Mouse (Mus musculus) liver, embryonic 12.5 days (tissue): ENCODE results near the gene Cyp27b1. TPM values are rescaled to one million over a fixed set of nuclear protein-coding genes. Genes with fewer than 3 reads are reported as not detected.

Experiments
- ATAC-seq: fragments of 200-750 bp; cut with Nextera tagmentation; 2 replicates; pipeline ENCODE4 v1.8.0; 2017; ENCODE audit warnings: moderate number of reproducible peaks, mild to moderate bottlenecking, moderate library complexity
- H3K27ac ChIP-seq: fragments of 300-500 bp; sonication (generic); 2 replicates; pipeline ENCODE4 v1.5.1; 2016; ENCODE audit warnings: mild to moderate bottlenecking
- H3K27me3 ChIP-seq: fragments of 300-500 bp; sonication (generic); replicated peaks from 2 replicates; pipeline ENCODE4 v1.6.1; 2016; ENCODE audit warnings: mild to moderate bottlenecking, moderate library complexity
- H3K36me3 ChIP-seq: fragments of 300-500 bp; sonication (generic); 2 replicates; pipeline ENCODE4 v1.6.1; 2016; ENCODE audit warnings: mild to moderate bottlenecking, moderate library complexity
- H3K4me1 ChIP-seq: fragments of 300-500 bp; sonication (generic); 2 replicates; pipeline ENCODE4 v1.6.1; 2016
- H3K4me2 ChIP-seq: fragments of 300-500 bp; sonication (generic); 2 replicates; pipeline ENCODE4 v1.6.1; 2016; ENCODE audit warnings: mild to moderate bottlenecking, moderate library complexity
- H3K4me3 ChIP-seq: fragments of 300-500 bp; sonication (generic); 2 replicates; pipeline ENCODE4 v1.5.1; 2016; ENCODE audit warnings: mild to moderate bottlenecking, moderate library complexity
- H3K9ac ChIP-seq: fragments of 300-500 bp; sonication (generic); 2 replicates; pipeline ENCODE4 v1.6.1; 2016; ENCODE audit warnings: mild to moderate bottlenecking, moderate library complexity
- H3K9me3 ChIP-seq: fragments of 300-500 bp; sonication (generic); replicated peaks from 2 replicates; pipeline ENCODE4 v1.6.1; 2016; ENCODE audit warnings: mild to moderate bottlenecking, moderate library complexity
- WGBS: fragments of 180-500 bp; shearing (Covaris S2); methylation state at CpG from one replicate; pipeline ENCODE4 v1.1.7; 2016; ENCODE audit not compliant: insufficient replicate concordance; 5-methylcytosine and 5-hydroxymethylcytosine counted together
- polyA plus RNA-seq: library from polyadenylated mRNA; unstranded; fragments of >200 nt; fragmentation: Nextera tagmentation; extraction: Ambion mirVana; gene quantifications from 2 replicates; pipeline ENCODE4 v1.2.1, GENCODE M21; 2016

Gene Cyp27b1
- polyA plus RNA-seq, 1 experiment from 2014 or later = 0.10 TPM

DNA sequence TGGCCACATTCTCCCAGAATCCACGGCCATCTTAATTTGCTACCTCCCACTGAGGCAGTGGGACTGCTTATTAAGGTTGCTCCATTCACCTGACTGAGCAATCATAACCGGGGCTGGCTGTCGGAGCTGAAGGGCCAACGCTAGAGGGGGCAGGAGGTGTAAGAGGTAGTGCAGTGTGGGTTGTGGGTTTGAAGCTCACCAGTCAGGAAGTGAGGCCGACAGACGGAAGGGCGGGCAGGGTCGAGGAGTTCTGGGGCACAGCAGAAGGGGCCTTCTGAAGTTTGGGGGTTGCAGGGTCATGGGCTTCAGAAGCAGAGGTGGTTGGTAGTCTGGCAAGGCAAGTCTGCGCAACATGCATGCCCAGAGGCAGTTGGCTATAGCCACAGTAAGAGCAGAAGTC lies 27.0 kb downstream of the Cyp27b1 start, which contains the start of gene Agap2:
Gene Agap2, plus strand, starts transcription at position 205 of the 400 bp plus-strand sequence.
- ATAC-seq = 0 out of 2 replicates have a peak, but pooled peaks have one; percentile 25
- Histone ChIP-seq H3K9me3 (no peaks in the 10 kb centered on the region), H3K4me2 (peak within 1 kb of the TSS; percentile 58), H3K36me3 (no peaks in the 10 kb centered on the region), H3K9ac (peak within 1 kb of the TSS; percentile 43), H3K4me3 (peak within 1 kb of the TSS; percentile 43), H3K27me3 (peaks cover 50% of the 10 kb centered on the region), H3K27ac (no peak within 1 kb of the TSS), H3K4me1 (peaks cover 59% of the 10 kb centered on the region)
- 16% methylated on average over 9 of the region's 9 CpGs for WGBS

DNA sequence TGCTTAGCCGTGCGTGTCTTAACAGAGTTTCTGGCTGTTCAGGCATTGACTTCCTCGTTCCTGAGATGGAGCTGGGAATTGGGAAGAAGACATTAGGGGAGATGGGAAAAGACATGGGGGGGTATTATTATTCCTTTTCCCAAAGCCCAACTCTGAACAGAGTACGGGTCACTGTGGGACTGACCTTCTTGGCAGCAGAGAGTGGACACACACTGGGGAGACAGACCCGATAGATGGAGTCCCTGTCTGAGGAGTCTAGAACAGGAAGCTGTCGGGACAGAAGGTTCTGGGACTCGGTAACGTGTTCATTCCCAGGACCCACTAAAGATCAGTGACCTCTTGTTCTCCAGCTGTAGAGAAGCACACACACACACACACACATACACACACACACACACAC lies 27.6 kb downstream of the Cyp27b1 start:
- H3K4me3 ChIP-seq = peak overlapping the region; percentile 43
- no peak overlapping the region for H3K27ac ChIP-seq
- peaks cover 64% of the 10 kb centered on the region for H3K4me1 ChIP-seq
- peak overlapping the region; percentile 43 for H3K9ac ChIP-seq
- H3K27me3 ChIP-seq = peaks cover 56% of the 10 kb centered on the region
- no peaks in the 10 kb centered on the region for H3K36me3 ChIP-seq
- H3K4me2 ChIP-seq = peak overlapping the region; percentile 58
- no peak for ATAC-seq
- 19% methylated on average over 8 of the region's 8 CpGs for WGBS
- no peaks in the 10 kb centered on the region for H3K9me3 ChIP-seq

DNA sequence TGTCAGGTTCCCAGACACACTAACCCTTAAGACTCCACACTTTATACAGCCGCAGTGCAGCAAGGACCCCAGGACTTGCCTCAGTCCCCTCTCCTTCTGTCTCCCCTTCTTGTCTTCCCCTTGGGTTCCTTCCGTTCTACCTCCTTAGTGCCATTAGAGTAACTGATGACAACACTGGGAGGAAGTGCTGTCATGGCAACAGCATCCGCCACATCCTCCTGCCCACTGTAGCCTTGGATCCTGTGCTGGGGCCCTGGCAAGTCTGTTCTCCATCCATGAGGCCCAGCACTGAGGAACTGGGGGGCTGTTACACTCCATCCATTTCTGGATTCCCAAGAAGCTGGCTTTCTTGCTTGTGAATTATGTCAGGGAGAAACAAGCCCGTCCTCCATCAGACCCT lies 28.0 kb downstream of the Cyp27b1 start:
- Histone ChIP-seq H3K36me3 (no peaks in the 10 kb centered on the region), H3K4me2 (peak overlapping the region; percentile 58), H3K27ac (no peak overlapping the region), H3K27me3 (peaks cover 60% of the 10 kb centered on the region), H3K9ac (no peak overlapping the region), H3K9me3 (no peaks in the 10 kb centered on the region), H3K4me3 (peak overlapping the region; percentile 43), H3K4me1 (peaks cover 64% of the 10 kb centered on the region)
- 28% methylated on average over 4 of the region's 4 CpGs for WGBS
- no peak for ATAC-seq

DNA sequence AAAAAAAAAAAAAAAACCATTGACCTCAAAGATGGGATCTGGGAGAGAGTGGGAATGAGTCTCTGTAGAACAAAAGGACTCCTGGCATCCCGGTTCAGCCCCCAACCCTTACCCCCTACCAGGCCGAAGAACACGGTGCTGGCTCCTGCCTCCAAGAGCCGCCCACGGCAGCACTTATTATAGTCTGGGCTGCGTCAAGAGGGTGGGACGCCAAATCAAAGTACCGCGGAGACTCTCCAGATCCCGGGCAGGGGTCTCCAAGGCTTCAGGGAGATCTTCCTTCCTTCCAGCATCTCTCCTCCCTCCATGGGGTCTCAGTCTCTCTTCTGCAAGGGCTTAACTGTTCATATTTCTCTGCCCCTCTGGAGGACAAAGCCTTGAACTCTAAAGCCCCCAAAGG lies 29.5 kb downstream of the Cyp27b1 start:
- H3K9ac ChIP-seq = no peak overlapping the region
- H3K27ac ChIP-seq = no peak overlapping the region
- H3K4me3 ChIP-seq = no peak overlapping the region
- H3K36me3 ChIP-seq = no peaks in the 10 kb centered on the region
- peaks cover 74% of the 10 kb centered on the region for H3K4me1 ChIP-seq
- peaks cover 75% of the 10 kb centered on the region for H3K27me3 ChIP-seq
- no peak for ATAC-seq
- WGBS = 52% methylated on average over 10 of the region's 10 CpGs
- no peak overlapping the region for H3K4me2 ChIP-seq
- H3K9me3 ChIP-seq = no peaks in the 10 kb centered on the region

DNA sequence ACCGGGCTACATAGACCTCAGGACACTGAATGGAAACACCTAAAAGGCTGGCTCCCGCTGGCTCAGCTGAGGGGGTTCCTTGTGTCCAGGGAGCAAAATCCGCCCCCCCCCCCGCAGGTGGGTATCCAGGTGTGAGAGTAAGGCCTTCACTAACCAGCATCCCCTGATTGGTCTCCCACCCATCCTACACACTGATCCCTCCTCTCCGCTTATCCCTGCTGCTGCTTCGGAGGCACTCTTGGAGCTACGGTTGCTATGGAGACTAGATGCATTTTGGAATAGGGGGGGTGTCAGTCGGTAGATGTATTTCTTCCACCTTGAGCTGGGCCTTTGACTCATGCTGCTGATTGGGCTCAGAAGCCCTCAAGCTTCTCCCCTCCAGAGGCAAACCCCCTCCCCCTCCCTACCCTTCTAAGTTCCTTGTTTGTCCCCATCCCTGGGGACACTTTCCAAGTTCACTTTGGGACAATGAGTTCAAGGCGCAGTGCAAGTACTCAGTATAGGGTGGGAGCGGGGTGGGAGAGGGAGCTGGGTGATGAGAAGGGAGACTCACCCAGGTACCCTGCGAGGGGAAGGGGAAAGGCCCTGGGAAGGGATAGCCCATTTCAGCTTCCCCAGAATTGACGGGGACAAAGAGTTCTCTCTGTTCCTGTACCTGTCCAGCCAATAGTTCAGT lies 30.1 kb downstream of the Cyp27b1 start:
- Histone ChIP-seq H3K4me3 (peak overlapping the region; percentile 53; the same call in 1 of the 2 replicates), H3K27me3 (peaks cover 81% of the 10 kb centered on the region), H3K27ac (no peak overlapping the region), H3K4me2 (peak overlapping the region; percentile 77), H3K9me3 (no peaks in the 10 kb centered on the region), H3K9ac (no peak overlapping the region), H3K36me3 (no peaks in the 10 kb centered on the region), H3K4me1 (peaks cover 75% of the 10 kb centered on the region)
- no peak for ATAC-seq
- WGBS = 31% methylated on average over 12 of the region's 12 CpGs

DNA sequence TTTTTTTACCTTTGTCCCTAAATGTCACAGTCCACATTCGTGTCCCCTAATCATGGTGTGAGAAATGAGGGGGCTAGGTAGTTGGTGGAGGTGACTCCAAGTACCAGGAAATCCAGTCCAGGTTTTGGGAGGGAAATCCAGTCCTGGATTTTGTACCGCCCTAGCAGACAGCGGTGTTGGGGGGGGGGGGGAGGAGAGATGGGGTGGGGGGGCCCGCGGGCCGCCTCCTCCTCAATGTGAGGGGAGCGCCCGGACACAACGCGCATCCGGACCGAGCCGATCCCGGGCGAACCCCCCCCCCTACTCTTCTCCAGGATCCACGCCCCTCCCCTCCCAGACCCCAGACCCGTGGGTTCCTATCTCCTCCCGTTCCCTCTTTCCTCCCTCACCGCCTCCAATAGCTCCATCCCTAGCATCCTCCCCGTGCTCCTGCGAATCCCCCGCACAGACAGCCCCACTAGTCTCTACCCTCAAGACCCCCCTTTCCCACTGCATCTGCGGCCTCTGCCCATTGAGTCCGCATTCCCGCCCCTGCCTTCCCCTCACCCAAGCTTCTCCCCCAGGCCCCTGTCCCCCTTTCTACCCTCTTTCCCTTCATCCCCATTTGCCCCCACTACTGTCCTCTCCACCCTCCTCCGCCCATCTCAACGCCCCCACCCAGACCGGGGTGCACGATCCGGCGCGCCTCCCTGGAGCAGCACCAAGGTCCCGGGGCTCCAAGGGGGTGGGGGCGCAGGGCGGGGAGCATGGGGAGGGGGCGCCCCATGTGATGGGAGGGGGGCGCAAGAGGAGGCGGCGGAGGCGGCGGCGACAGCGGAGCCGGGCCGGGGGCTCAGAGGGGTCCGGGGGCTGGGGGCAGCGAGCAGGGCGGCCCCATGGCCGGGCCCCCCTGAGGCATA lies 30.9 kb downstream of the Cyp27b1 start:
- no peak overlapping the region for H3K27ac ChIP-seq
- H3K4me3 ChIP-seq = peak overlapping the region; percentile 53
- WGBS = 7% methylated on average over 42 of the region's 49 CpGs
- H3K27me3 ChIP-seq = peaks cover 89% of the 10 kb centered on the region
- no peaks in the 10 kb centered on the region for H3K36me3 ChIP-seq
- no peak for ATAC-seq
- H3K9me3 ChIP-seq = no peaks in the 10 kb centered on the region
- peak overlapping the region; percentile 77 for H3K4me2 ChIP-seq
- H3K9ac ChIP-seq = peak overlapping the region; percentile 24
- peaks cover 75% of the 10 kb centered on the region for H3K4me1 ChIP-seq

DNA sequence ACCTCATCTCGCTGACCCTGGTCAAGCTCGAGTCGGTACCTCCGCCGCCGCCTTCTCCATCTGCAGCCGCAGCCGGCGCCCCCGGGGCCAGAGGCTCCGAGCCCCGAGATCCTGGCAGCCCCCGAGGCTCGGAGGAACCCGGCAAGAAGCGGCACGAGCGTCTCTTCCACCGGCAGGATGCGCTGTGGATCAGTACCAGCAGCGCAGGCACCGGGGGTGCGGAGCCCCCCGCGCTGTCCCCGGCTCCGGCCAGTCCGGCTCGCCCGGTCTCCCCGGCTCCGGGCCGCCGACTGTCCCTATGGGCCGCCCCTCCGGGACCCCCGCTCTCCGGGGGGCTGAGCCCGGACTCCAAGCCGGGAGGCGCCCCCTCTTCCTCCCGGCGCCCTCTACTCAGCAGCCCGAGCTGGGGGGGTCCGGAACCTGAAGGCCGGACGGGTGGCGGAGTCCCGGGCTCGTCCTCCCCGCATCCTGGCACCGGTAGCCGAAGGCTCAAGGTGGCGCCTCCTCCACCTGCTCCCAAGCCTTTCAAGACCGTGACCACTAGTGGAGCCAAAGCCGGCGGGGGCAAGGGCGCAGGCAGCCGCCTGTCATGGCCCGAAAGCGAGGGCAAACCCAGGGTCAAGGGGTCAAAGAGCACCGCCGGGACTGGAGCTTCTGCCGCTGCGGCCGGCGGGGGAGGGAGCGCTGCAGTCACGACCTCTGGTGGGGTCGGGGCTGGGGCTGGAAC lies 31.8 kb downstream of the Cyp27b1 start:
- H3K9ac ChIP-seq = peak overlapping the region; percentile 24
- H3K36me3 ChIP-seq = no peaks in the 10 kb centered on the region
- peak overlapping the region; percentile 53 for H3K4me3 ChIP-seq
- WGBS = 22% methylated on average over 65 of the region's 70 CpGs
- ATAC-seq = no peak
- peaks cover 75% of the 10 kb centered on the region for H3K4me1 ChIP-seq
- peaks cover 89% of the 10 kb centered on the region for H3K27me3 ChIP-seq
- no peak overlapping the region for H3K27ac ChIP-seq
- H3K4me2 ChIP-seq = peak overlapping the region; percentile 77
- H3K9me3 ChIP-seq = no peaks in the 10 kb centered on the region

DNA sequence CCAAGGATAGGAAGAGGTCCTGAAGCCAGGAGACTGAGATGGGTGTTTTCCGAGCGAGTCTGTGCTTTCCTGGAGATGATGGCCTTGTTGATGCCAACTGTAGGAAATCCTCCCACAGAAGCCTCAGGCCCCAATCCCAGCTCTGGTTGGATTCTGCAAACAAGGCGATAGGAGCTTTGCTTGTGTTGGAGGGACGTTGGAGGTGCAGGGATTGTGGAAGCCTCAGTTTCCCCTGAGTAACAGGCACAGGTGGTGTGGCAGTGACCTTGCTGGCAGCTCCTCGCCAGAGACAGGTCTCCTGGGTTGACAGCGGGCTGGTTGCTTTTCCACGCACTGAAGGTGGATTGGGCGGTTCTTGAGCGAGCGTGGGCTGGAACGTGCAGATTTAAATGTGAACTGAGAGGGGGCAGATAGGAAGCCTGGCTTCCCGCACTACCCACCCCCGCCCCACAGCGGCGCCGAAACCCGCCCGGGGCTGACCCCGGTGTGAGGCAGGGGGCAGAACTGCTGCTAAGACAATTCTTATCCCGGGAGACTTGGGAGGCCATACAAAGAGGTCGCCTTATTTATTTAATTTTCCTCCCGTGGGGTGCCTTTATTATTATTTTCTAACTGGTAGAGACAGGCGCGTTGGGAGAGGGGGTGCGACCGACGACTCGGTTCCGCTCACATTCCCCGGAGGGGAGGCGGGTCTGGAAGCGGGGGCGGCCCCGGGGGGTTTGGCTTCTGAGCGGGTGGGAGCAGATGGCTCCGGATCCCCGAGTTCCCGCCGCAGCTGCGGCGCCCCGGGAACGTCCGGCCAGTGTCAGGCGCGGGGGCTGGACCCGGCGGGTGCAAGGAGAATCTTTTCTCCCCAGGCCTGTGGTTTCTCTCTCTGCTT lies 33.1 kb downstream of the Cyp27b1 start:
- no peak for ATAC-seq
- Histone ChIP-seq H3K9ac (no peak overlapping the region), H3K27ac (0 out of 2 replicates have a peak overlapping the region, but pooled peaks have one; percentile 29), H3K4me2 (peak overlapping the region; percentile 60), H3K4me3 (peak overlapping the region; percentile 27), H3K4me1 (peaks cover 63% of the 10 kb centered on the region), H3K36me3 (no peaks in the 10 kb centered on the region), H3K27me3 (peaks cover 77% of the 10 kb centered on the region), H3K9me3 (no peaks in the 10 kb centered on the region)
- WGBS = 11% methylated on average over 48 of the region's 48 CpGs

DNA sequence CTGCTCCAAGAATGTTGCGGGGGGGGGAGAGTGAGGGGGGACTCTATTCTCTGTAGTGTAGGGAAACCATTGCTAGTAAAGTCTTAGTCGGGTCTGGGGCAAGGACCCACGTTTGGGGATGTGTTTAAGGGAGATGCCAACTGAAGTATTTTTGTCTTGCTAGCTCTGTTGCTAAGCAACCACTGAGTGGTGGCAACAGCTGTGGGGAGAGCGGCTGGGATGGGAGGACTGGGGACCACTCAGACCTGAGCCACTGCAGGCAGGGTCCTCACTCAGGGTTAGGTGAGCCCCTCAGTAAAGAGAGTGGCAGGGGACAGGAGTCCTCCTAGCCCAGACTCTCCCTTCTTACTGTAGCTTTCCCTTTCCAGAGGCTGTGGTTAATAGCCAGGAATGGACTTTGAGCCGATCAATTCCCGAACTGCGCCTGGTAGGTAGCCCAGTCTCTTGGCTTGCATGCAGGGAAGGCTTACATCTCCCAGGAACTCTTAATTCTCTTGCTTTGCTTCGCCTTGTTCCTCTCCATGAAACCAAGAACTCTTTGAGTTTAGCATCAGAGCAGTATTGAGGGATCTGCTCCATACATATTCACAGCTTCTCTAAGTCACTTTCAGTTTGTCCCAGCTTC lies 34.1 kb downstream of the Cyp27b1 start:
- H3K27me3 ChIP-seq = peaks cover 67% of the 10 kb centered on the region
- H3K4me1 ChIP-seq = peaks cover 53% of the 10 kb centered on the region
- no peaks in the 10 kb centered on the region for H3K9me3 ChIP-seq
- 61% methylated on average over 8 of the region's 8 CpGs for WGBS
- H3K9ac ChIP-seq = no peak overlapping the region
- H3K4me3 ChIP-seq = no peak overlapping the region
- no peaks in the 10 kb centered on the region for H3K36me3 ChIP-seq
- peak overlapping the region; percentile 60; the same call in 1 of the 2 replicates for H3K4me2 ChIP-seq
- H3K27ac ChIP-seq = no peak overlapping the region
- no peak for ATAC-seq

DNA sequence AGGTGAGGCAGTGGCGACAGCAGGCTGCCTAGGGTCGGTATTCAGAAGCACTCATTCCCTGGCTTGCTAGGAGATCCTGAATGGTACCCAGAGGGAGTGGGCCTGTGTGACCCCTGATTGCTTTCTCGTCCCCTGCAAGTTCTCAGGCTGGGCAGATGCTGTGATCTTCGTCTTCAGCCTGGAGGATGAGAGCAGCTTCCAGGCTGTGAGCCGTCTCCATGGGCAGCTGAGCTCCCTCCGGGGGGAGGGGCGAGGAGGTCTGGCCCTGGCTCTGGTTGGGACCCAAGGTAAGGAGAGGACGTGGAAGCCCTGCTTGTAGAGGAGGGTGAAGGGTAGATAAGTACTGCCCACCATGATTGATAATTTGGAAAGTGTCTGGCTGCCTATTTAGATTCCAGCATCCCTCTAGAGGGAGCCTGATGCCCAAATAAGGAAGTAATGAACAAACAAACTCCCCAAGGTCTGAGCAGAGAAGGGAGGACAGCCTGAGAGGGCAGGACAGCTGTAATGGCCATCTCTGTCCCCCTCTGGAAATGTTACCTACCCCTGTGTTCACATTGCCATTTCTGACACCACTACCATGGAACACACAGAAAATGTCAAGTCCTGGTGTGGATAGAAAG lies 35.4 kb downstream of the Cyp27b1 start:
- H3K36me3 ChIP-seq = no peaks in the 10 kb centered on the region
- WGBS = 57% methylated on average over 8 of the region's 8 CpGs
- H3K27ac ChIP-seq = no peak overlapping the region
- H3K9me3 ChIP-seq = no peaks in the 10 kb centered on the region
- H3K4me3 ChIP-seq = no peak overlapping the region
- peaks cover 60% of the 10 kb centered on the region for H3K27me3 ChIP-seq
- peaks cover 41% of the 10 kb centered on the region for H3K4me1 ChIP-seq
- H3K9ac ChIP-seq = no peak overlapping the region
- H3K4me2 ChIP-seq = no peak overlapping the region
- no peak for ATAC-seq
